In the genomic region with DNA sequence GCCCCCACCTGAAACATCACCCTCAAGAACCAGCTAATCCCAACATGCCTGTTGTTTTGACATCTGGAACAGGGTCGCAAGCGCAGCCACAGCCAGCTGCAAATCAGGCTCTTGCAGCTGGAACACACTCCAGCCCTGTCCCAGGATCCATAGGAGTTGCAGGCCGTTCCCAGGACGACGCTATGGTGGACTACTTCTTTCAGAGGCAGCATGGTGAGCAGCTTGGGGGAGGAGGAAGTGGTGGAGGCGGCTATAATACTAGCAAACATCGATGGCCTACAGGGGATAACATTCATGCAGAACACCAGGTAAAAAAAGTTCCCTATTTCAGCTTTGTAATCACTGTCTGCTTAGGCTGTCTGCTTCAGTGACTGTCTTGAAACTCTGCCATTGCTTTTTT, we compare ENCODE assay signal across 12 mouse cellular contexts. TPM values are rescaled to one million over a fixed set of nuclear protein-coding genes. Genes with fewer than 3 reads are reported as not detected.
DNase-seq lines count a peak whose midpoint lies in the region; ATAC-seq lines count a peak whose summit lies in the region.
"Had no signal": no experiment of that assay in that cellular context is flagged by ENCODE, and none has a peak within 500 bp of the region (broad histone marks: within the 10 kb centered on the region; RNA-seq: fewer than 3 reads in every experiment).

No protein-coding gene starts in this region.

- DNase-seq in embryo, embryonic 11 days = peak; percentile 9
- no peak for DNase-seq in embryo, embryonic 9.5 days (ENCODE audit: extremely low spot score)
- no peak for DNase-seq in liver, embryonic 11.5 days (ENCODE audit: low spot score)
- DNase-seq in liver = no peak
- no peak for DNase-seq in frontal cortex, postnatal 36 days (ENCODE audit: low spot score in 2 of 2)
- DNase-seq in thymus, postnatal 25 days = no peak
- DNase-seq: cerebellum, adult 8-10 months; gastrocnemius, postnatal 14 days; kidney, postnatal 25 days; lung, embryonic 14.5 days had no signal

- H3K4me2 ChIP-seq in liver, embryonic 11.5 days = 0 out of 2 replicates have a peak overlapping the region, but pooled peaks have one; percentile 8
- peak overlapping the region; percentile 25; the same call in 1 of the 2 replicates for H3K4me2 ChIP-seq in neural tube, embryonic 13.5 days
- H3K4me2 ChIP-seq: lung, embryonic 14.5 days had no signal

- 75% methylated on average over 7 of the region's 7 CpGs for WGBS in liver, embryonic 11.5 days
- 52% methylated on average over 7 of the region's 7 CpGs for WGBS in neural tube, embryonic 13.5 days

- H3K27me3 ChIP-seq in liver, embryonic 11.5 days (replicated peaks; ENCODE audit: control insufficient read depth, insufficient read depth, low read length) = no peaks in the 10 kb centered on the region
- no peaks in the 10 kb centered on the region for H3K27me3 ChIP-seq in neural tube, embryonic 13.5 days

- no peaks in the 10 kb centered on the region for H3K9me3 ChIP-seq in liver, embryonic 11.5 days (ENCODE audit: control insufficient read depth, low read length)
- H3K9me3 ChIP-seq in neural tube, embryonic 13.5 days = no peaks in the 10 kb centered on the region

- no peak overlapping the region for H3K9ac ChIP-seq in liver, embryonic 11.5 days (ENCODE audit: low read depth, low read length)
- no peak overlapping the region for H3K9ac ChIP-seq in neural tube, embryonic 13.5 days
- H3K9ac ChIP-seq: lung, embryonic 14.5 days had no signal

- no peak overlapping the region for H3K27ac ChIP-seq in liver, embryonic 11.5 days (ENCODE audit: low read depth, low read length)
- no peak overlapping the region for H3K27ac ChIP-seq in neural tube, embryonic 13.5 days (replicated peaks)

- no peak for ATAC-seq in liver, embryonic 11.5 days (replicated peaks; ENCODE audit: low FRiP score)
- peak; percentile 22 to 34; a peak in 2 of 4 replicates for ATAC-seq in hematopoietic stem cell, adult 5-6 weeks (replicated peaks in 1 of 2; ENCODE audit: insufficient read depth in 1 of 2, low FRiP score in 2 of 2, low TSS enrichment in 1 of 2, low read depth in 1 of 2, poor library complexity in 2 of 2, severe bottlenecking in 2 of 2)
- no peak for ATAC-seq in neural tube, embryonic 13.5 days (ENCODE audit: low read depth)

- no peak overlapping the region for H3K4me3 ChIP-seq in liver, embryonic 11.5 days (ENCODE audit: low read depth, low read length)
- peak overlapping the region; percentile 8; the same call in 1 of the 2 replicates for H3K4me3 ChIP-seq in neural tube, embryonic 13.5 days

- H3K4me1 ChIP-seq in liver, embryonic 11.5 days (replicated peaks; ENCODE audit: control insufficient read depth, insufficient read depth, low read length) = peaks cover 33% of the 10 kb centered on the region
- peaks cover 71% of the 10 kb centered on the region for H3K4me1 ChIP-seq in neural tube, embryonic 13.5 days (replicated peaks)

- peaks cover 36% of the 10 kb centered on the region for H3K36me3 ChIP-seq in liver, embryonic 11.5 days (ENCODE audit: control insufficient read depth, insufficient read depth, low read length)
- H3K36me3 ChIP-seq in neural tube, embryonic 13.5 days = peaks cover 43% of the 10 kb centered on the region

RNA-seq across cellular contexts. Expression of a gene that starts 5.9 kb away (rescaled TPM):
- polyA plus RNA-seq in liver, embryonic 11.5 days (2014; fragmentation: Nextera tagmentation; extraction: Ambion mirVana) = 61.4 and 65.0 TPM in 2 replicates
- total RNA-seq in hematopoietic stem cell, adult 5-6 weeks (2017) = 72.0 and 81.9 TPM in 2 replicates
- polyA plus RNA-seq in neural tube, embryonic 13.5 days (2015; fragmentation: Nextera tagmentation; extraction: Ambion mirVana) = 86.3 and 100 TPM in 2 replicates

Comparison
In these comparisons a context has a peak if more than half of its experiments do, and no peak if none do; other contexts are left out.
1. ATAC-seq: peak in hematopoietic stem cell, adult 5-6 weeks (2 of 2); none in liver, embryonic 11.5 days (single experiment) and neural tube, embryonic 13.5 days (single experiment).